Comparison of ENCODE assay signal across 10 mouse cellular contexts in genomic region chr12:31168221-31168890, GRCm38 (mm10).
DNase-seq lines count a peak whose midpoint lies in the region; ATAC-seq and TF ChIP-seq lines count a peak whose summit lies in the region.
"Had no signal": no experiment of that assay in that cellular context is flagged by ENCODE, and none has a peak within 500 bp of the region (broad histone marks: within the 10 kb centered on the region; RNA-seq: fewer than 3 reads in every experiment).

No protein-coding gene starts in this region.

- H3K4me3 ChIP-seq in liver, adult 2 months (ENCODE audit: insufficient read depth, low read depth, low read length), result no peak overlapping the region
- no peak overlapping the region for H3K4me3 ChIP-seq in liver, embryonic 12.5 days
- H3K4me3 ChIP-seq: megakaryocyte, embryonic 14.5 days had no signal

- no peak overlapping the region for H3K4me2 ChIP-seq in liver, embryonic 12.5 days

- no peak overlapping the region for H3K27ac ChIP-seq in liver, adult 2 months (replicated peaks; ENCODE audit: insufficient read depth, low read depth, low read length)
- H3K27ac ChIP-seq in liver, embryonic 12.5 days, result no peak overlapping the region

- DNase-seq in cerebellum, adult 9-10 months, result peak; percentile 4
- no peak for DNase-seq in cerebellum, postnatal 36 days
- DNase-seq in liver, adult 2 months (ENCODE audit: extremely low read depth, low read depth, low spot score), result no peak
- peak; percentile 58 to 75 for DNase-seq in cerebellum, postnatal 10 days
- DNase-seq in layer of hippocampus, postnatal 14 days (ENCODE audit: low spot score in 2 of 2), result peak; percentile 31 to 62
- no peak for DNase-seq in ovary, postnatal 10 days (ENCODE audit: low spot score)
- no peak for DNase-seq in frontal cortex, postnatal 14 days (ENCODE audit: low spot score in 2 of 2)

- TF ChIP-seq CTCF in liver, adult 2 months (IDR thresholded peaks at IDR 0.05; ENCODE audit: low read depth, low read length), result 0 out of 2 replicates have a peak, but pooled peaks have one; percentile 2

- no peak overlapping the region for H3K9ac ChIP-seq in liver, adult 2 months (ENCODE audit: low read depth, low read length)
- H3K9ac ChIP-seq in liver, embryonic 12.5 days, result no peak overlapping the region

- 80% methylated on average over 4 of the region's 4 CpGs for WGBS in liver, adult 2 months
- WGBS in liver, embryonic 12.5 days (ENCODE audit: insufficient replicate concordance), result 59% methylated on average over 4 of the region's 4 CpGs

- no peaks in the 10 kb centered on the region for H3K36me3 ChIP-seq in liver, adult 2 months (ENCODE audit: control insufficient read depth, insufficient read depth, low read length)
- no peaks in the 10 kb centered on the region for H3K36me3 ChIP-seq in liver, embryonic 12.5 days
- H3K36me3 ChIP-seq: G1E had no signal

- TF ChIP-seq POLR2A in liver, adult 2 months (IDR thresholded peaks at IDR 0.05; ENCODE audit: extremely low read depth, insufficient read depth, low read length), result no peak

- no peaks in the 10 kb centered on the region for H3K79me2 ChIP-seq in liver, adult 2 months (ENCODE audit: control insufficient read depth, insufficient read depth, low read length)

- no peaks in the 10 kb centered on the region; the same call in 1 of the 2 replicates for H3K4me1 ChIP-seq in liver, adult 2 months (ENCODE audit: control insufficient read depth, insufficient read depth, low read length)
- H3K4me1 ChIP-seq in liver, embryonic 12.5 days, result no peaks in the 10 kb centered on the region
- H3K4me1 ChIP-seq: megakaryocyte, embryonic 14.5 days had no signal

- H3K27me3 ChIP-seq in liver, adult 2 months (ENCODE audit: control insufficient read depth, insufficient read depth, low read length), result no peaks in the 10 kb centered on the region
- H3K27me3 ChIP-seq in liver, embryonic 12.5 days (replicated peaks), result no peaks in the 10 kb centered on the region
- H3K27me3 ChIP-seq: megakaryocyte, embryonic 14.5 days had no signal

- ATAC-seq in liver, embryonic 12.5 days, result no peak

- H3K9me3 ChIP-seq in liver, embryonic 12.5 days (replicated peaks), result no peaks in the 10 kb centered on the region
- H3K9me3 ChIP-seq: G1E had no signal

Comparison
In these comparisons a context has a peak if more than half of its experiments do, and no peak if none do; other contexts are left out.
1. DNase-seq: peak in cerebellum, adult 9-10 months (single experiment), cerebellum, postnatal 10 days (2 of 2) and layer of hippocampus, postnatal 14 days (2 of 2); none in cerebellum, postnatal 36 days (0 of 2), liver, adult 2 months (single experiment), ovary, postnatal 10 days (single experiment) and frontal cortex, postnatal 14 days (0 of 2).